Mouse (Mus musculus) ES-Bruce4 (cell line): ENCODE data around the gene Resp18. TPM values are rescaled to one million over a fixed set of nuclear protein-coding genes. Genes with fewer than 3 reads are reported as not detected.

Source experiments
- H3K27ac ChIP-seq: 2 replicates; pipeline ENCODE4 v1.5.1; 2012; ENCODE audit warnings: low read length, inconsistent platforms; ENCODE audit not compliant: insufficient read depth
- H3K27me3 ChIP-seq: 2 replicates; pipeline ENCODE4 v1.6.1; 2012; ENCODE audit warnings: mild to moderate bottlenecking, low read length, inconsistent platforms; ENCODE audit not compliant: control insufficient read depth, poor library complexity, insufficient read depth, severe bottlenecking
- H3K36me3 ChIP-seq: 2 replicates; pipeline ENCODE4 v1.6.1; 2012; ENCODE audit warnings: inconsistent platforms, mild to moderate bottlenecking, low read length, moderate library complexity; ENCODE audit not compliant: control insufficient read depth, poor library complexity, insufficient read depth, severe bottlenecking
- H3K4me1 ChIP-seq: one replicate; pipeline ENCODE4 v1.8.1; 2011; ENCODE audit warnings: low read length; ENCODE audit not compliant: control insufficient read depth, insufficient read depth
- H3K4me3 ChIP-seq: 2 replicates; pipeline ENCODE4 v1.5.1; 2011; ENCODE audit warnings: low read depth, mild to moderate bottlenecking, low read length
- H3K9ac ChIP-seq: 2 replicates; pipeline ENCODE4 v1.6.1; 2012; ENCODE audit warnings: low read depth, mild to moderate bottlenecking, inconsistent platforms; ENCODE audit not compliant: poor library complexity, severe bottlenecking
- H3K9me3 ChIP-seq: replicated peaks from 2 replicates; pipeline ENCODE4 v1.6.1; 2012; ENCODE audit warnings: mild to moderate bottlenecking, low read length, inconsistent platforms; ENCODE audit not compliant: control insufficient read depth, poor library complexity, insufficient read depth, severe bottlenecking
- CTCF ChIP-seq: IDR thresholded peaks from one replicate; pipeline ENCODE4 v1.8.1; 2011; ENCODE audit warnings: low read depth, low read length
- EP300 ChIP-seq: IDR thresholded peaks from 2 replicates; pipeline ENCODE4 v1.6.1; 2011; ENCODE audit warnings: low read depth, low read length; ENCODE audit not compliant: insufficient read depth
- POLR2A ChIP-seq: IDR thresholded peaks from one replicate; pipeline ENCODE4 v1.8.1; 2011; ENCODE audit warnings: low read length; ENCODE audit not compliant: insufficient read depth
- polyA plus RNA-seq: library from polyadenylated mRNA; stranded (reverse); fragments of >200 nt; gene quantifications from 2 replicates; pipeline ENCODE4 v1.2.4, GENCODE M21; 2011; ENCODE audit warnings: low read depth; ENCODE audit not compliant: missing spikeins, insufficient read depth, insufficient read length

Gene Resp18
- polyA plus RNA-seq, 1 experiment: not detected

DNA sequence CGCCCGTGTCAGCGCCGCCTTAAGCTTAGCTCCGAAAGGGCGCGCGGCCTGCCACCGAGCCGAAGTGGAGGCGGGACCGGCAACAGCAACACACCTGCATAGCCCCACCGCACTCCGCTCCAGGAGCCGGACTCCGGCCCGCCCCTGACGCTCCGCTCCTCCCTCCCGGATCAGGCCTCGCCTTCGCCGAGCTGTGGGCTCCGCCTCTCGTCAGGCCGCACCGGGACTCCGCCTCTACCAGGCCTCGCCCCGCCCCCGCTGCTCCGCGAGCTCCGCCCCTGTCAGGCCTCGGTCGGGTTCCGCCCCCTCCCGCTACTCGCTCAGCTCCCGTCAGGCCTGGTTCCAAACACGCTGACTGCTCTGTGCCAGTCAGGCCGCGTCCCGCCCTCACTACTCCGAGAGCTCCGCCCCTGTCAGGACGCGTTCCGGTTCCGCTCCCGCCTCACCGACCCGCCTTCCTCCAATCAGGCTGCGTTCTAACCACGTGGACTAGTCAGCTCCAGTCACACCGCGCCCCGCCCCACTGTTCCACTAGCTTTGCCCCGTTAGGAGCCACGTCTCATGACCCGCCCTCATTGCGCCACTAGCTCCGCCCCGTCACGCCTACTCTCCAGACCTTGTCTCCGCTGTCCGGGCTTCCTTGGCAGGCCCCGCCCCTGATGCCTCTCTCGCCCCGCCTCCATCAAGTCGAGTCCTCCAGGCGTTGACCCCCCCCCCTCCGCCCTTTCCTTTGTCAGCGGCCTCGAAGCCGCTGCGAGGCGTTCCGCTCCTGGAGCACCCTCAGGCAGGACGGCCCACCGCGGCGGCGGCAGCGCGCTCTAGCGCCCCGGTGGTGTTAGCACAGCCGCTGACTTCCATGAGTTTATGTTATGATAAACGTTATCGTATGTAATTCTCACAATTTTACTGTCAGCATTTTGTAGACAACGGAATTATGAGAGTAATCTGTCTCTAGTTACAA is 39.3 kb upstream of the Resp18 start, which contains the start of gene Dnpep:
Gene Dnpep (minus strand): TSS at position 750 of the 961 bp plus-strand sequence.
- Histone ChIP-seq H3K36me3 (no peaks in the 10 kb centered on the region; the same call in 1 of the 2 replicates), H3K9me3 (no peaks in the 10 kb centered on the region), H3K4me1 (peaks cover 2% of the 10 kb centered on the region), H3K27ac (peak within 1 kb of the TSS; percentile 66), H3K4me3 (peak within 1 kb of the TSS; percentile 86), H3K9ac (peak within 1 kb of the TSS; percentile 76), H3K27me3 (no peaks in the 10 kb centered on the region)
- TF ChIP-seq CTCF (peak; percentile 54), POLR2A (no peak)

DNA sequence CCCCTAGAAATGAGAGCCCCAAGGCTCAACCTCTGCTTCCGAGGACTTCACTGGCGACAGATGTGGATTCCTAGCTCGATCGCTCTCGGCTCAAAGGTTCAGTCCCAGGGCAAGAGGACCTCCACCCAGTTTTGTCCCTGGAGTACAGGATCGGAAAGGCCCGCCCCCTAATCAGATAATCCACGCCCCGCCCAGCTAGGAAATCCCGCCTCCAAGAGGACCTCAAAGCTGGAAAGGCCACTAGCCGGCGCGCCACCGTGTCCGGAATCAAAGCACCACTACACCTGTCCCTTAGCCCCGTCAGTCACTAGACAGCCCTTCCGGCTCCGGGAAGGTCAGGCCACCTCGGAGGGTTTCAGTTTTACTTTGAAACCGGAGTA is 38.6 kb upstream of the Resp18 start:
- Histone ChIP-seq H3K36me3 (peaks cover 5% of the 10 kb centered on the region), H3K4me1 (peaks cover 2% of the 10 kb centered on the region), H3K27ac (peak overlapping the region; percentile 80), H3K9ac (peak overlapping the region; percentile 76), H3K4me3 (peak overlapping the region; percentile 86), H3K27me3 (no peaks in the 10 kb centered on the region), H3K9me3 (no peaks in the 10 kb centered on the region)
- TF ChIP-seq CTCF (no peak), POLR2A (peak; percentile 69)

DNA sequence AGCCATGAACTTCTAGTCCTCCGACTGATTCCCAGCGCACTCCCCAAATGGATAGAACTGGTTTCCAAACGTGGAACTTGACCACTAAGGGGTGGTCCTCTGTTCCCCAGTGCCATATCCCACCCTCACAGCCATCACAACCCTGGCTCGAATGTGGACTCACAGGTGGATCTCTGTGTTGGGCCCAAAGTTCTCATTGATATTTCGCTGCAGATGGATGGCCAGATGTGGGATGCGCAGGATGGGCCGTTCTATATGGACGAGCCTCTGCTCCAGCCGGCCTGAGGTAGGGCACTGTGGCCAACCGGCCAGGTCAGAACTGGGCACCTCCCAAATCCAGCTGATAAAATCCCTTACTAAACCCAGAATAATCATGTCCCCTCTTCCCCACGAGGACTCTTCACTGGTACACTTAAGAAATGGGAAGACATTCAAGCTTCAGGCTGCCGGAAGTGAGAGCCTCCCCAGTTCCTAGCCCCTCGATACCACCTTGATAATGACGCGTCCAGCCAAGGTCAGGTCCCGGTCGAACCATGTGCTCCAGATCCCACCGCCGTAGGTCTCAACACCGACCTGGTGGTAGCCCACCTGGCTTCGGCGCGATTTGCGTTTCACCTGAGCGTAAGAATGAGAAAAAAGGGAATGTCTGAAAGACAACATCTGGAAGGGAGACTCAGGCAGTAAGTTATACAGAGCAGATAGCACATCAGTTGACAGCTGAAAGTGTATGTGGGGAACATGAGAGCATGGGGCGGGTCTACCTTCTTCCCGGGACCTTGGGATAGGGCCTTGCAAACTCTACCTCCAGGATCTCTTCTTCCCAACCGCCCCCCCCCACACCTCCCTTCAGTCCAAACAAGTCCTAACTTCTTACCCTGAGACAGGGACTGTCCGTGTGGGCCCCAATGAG is 37.5 kb upstream of the Resp18 start:
- peak overlapping the region; percentile 80; the same call in 1 of the 2 replicates for H3K27ac ChIP-seq
- H3K9me3 ChIP-seq: no peaks in the 10 kb centered on the region
- peak overlapping the region; percentile 86 for H3K4me3 ChIP-seq
- peaks cover 12% of the 10 kb centered on the region for H3K36me3 ChIP-seq
- no peaks in the 10 kb centered on the region for H3K27me3 ChIP-seq
- no peak for TF ChIP-seq EP300
- TF ChIP-seq CTCF: no peak
- TF ChIP-seq POLR2A: no peak
- peaks cover 2% of the 10 kb centered on the region for H3K4me1 ChIP-seq
- peak overlapping the region; percentile 76 for H3K9ac ChIP-seq

DNA sequence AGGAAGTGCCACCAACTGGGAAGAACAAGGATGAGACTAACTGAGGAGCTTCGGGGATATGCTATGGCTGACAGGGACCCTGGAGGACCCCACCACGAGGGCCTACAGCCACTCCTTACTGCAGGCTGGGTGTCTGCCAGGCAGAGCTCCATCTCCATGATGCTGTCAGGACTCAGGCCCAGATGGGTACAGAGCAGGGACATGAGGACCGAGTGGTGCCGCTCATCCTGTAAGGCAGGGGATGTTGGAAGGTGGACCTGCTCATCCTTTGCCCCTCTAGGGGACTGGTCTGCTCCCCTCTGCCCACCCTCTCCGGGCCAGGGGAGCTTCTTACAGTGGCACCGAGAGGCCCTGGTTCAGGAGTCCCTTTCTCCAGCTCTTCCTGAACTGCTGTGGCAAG is 36.8 kb upstream of the Resp18 start:
- peaks cover 17% of the 10 kb centered on the region for H3K36me3 ChIP-seq
- H3K9ac ChIP-seq: no peak overlapping the region
- no peak overlapping the region for H3K27ac ChIP-seq
- no peaks in the 10 kb centered on the region for H3K27me3 ChIP-seq
- no peak overlapping the region for H3K4me3 ChIP-seq
- peaks cover 2% of the 10 kb centered on the region for H3K4me1 ChIP-seq
- TF ChIP-seq EP300: no peak
- TF ChIP-seq POLR2A: no peak
- TF ChIP-seq CTCF: no peak
- no peaks in the 10 kb centered on the region for H3K9me3 ChIP-seq

DNA sequence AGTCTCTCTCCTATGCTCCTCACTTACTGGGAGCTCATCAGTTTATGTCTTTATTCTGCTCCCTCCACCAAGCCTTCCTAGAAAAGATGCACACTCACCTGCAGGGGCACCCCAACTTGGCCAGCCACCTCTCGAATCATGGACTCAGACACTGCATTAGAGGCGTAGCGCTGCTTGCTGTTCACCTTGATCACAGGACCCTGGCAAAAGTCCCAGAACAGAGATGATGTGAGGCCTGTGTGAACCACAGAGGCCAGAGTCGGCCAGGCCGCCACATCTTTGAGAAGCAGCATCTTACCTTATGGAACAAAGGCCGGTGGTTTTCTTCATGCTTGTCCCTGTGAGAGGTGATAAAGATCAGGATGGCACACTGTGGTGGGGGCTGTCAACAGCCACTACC is 33.5 kb upstream of the Resp18 start:
- Histone ChIP-seq H3K9ac (no peak overlapping the region), H3K27ac (no peak overlapping the region), H3K27me3 (no peaks in the 10 kb centered on the region), H3K9me3 (no peaks in the 10 kb centered on the region), H3K4me3 (no peak overlapping the region), H3K4me1 (peaks cover 2% of the 10 kb centered on the region), H3K36me3 (peaks cover 23% of the 10 kb centered on the region)
- no peak for TF ChIP-seq POLR2A
- TF ChIP-seq EP300: no peak
- TF ChIP-seq CTCF: no peak

DNA sequence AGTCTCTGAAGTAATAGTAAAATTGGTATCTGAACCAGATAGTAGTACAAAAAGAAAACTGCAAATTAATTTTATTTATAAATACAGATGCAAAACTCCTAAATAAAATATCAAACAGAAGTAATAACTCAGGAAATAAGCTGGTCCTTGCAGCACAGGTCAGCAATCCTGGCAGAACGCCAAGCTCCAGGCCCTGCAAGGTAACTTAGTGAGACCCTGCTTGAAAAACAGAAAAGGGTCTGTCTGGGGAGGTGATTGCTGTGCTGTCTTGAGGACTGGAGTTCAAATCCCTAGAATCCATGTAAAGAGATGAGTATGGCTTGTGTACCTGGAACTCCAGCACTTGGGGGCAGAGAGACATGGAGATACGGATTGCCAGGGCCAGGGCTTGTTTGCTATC is 26.4 kb upstream of the Resp18 start:
- no peaks in the 10 kb centered on the region for H3K4me1 ChIP-seq
- no peaks in the 10 kb centered on the region for H3K9me3 ChIP-seq
- no peak overlapping the region for H3K9ac ChIP-seq
- H3K36me3 ChIP-seq: peaks cover 7% of the 10 kb centered on the region; the same call in 1 of the 2 replicates
- H3K4me3 ChIP-seq: no peak overlapping the region
- no peaks in the 10 kb centered on the region for H3K27me3 ChIP-seq
- TF ChIP-seq CTCF: no peak
- TF ChIP-seq POLR2A: no peak
- TF ChIP-seq EP300: no peak
- H3K27ac ChIP-seq: no peak overlapping the region
